Comparison of ENCODE assay signal across 28 mouse cellular contexts in genomic region chr11:80098444-80099056, GRCm38 (mm10).
"Had no signal": no experiment of that assay in that cellular context is flagged by ENCODE, and none has a peak within 500 bp of the region (broad histone marks: within the 10 kb centered on the region; RNA-seq: fewer than 3 reads in every experiment).

No protein-coding gene starts in this region.

- H3K4me2 ChIP-seq: heart, embryonic 12.5 days; hindbrain, embryonic 12.5 days; hindbrain, embryonic 14.5 days; intestine, embryonic 15.5 days; kidney, embryonic 15.5 days; limb, embryonic 12.5 days; liver, embryonic 11.5 days; liver, embryonic 13.5 days; liver, embryonic 15.5 days had no signal

- DNase-seq: gastrocnemius, postnatal 14 days; gastrocnemius, postnatal 36 days; heart, adult 2 months; heart, postnatal 10 days; heart, postnatal 4 days; kidney, adult 11 months; kidney, adult 2 months; kidney, adult 9 months; kidney, postnatal 14 days; kidney, postnatal 4 days; liver; liver, embryonic 13.5 days; liver, postnatal 0 days had no signal

- H3K27ac ChIP-seq: heart, adult 2 months; hindbrain, embryonic 10.5 days; hindbrain, embryonic 12.5 days; hindbrain, embryonic 14.5 days; intestine, embryonic 15.5 days; kidney, embryonic 15.5 days; kidney, postnatal 0 days; layer of hippocampus, adult 2 months; left cerebral cortex, adult 2 months; limb, embryonic 10.5 days; limb, embryonic 12.5 days; liver, embryonic 13.5 days; liver, embryonic 15.5 days had no signal

- H3K9me3 ChIP-seq: heart, embryonic 12.5 days; hindbrain, embryonic 10.5 days; hindbrain, embryonic 12.5 days; intestine, embryonic 15.5 days; kidney, embryonic 15.5 days; limb, embryonic 10.5 days; limb, embryonic 12.5 days; liver, embryonic 13.5 days; liver, embryonic 15.5 days had no signal

- H3K4me3 ChIP-seq: heart, adult 2 months; heart, embryonic 12.5 days; hindbrain, embryonic 10.5 days; hindbrain, embryonic 12.5 days; intestine, embryonic 15.5 days; kidney, embryonic 15.5 days; layer of hippocampus, adult 2 months; left cerebral cortex, adult 2 months; limb, embryonic 10.5 days; limb, embryonic 12.5 days; liver, embryonic 13.5 days; liver, embryonic 15.5 days had no signal

- H3K4me1 ChIP-seq: heart, embryonic 12.5 days; hindbrain, embryonic 10.5 days; hindbrain, embryonic 12.5 days; intestine, embryonic 15.5 days; kidney, embryonic 15.5 days; limb, embryonic 10.5 days; limb, embryonic 12.5 days had no signal

- H3K9ac ChIP-seq: heart, embryonic 12.5 days; hindbrain, embryonic 12.5 days; hindbrain, embryonic 14.5 days; intestine, embryonic 15.5 days; kidney, embryonic 15.5 days; limb, embryonic 12.5 days; liver, embryonic 13.5 days; liver, embryonic 15.5 days; liver, postnatal 0 days had no signal

- H3K27me3 ChIP-seq: heart, embryonic 12.5 days; hindbrain, embryonic 12.5 days; intestine, embryonic 15.5 days; kidney, embryonic 15.5 days; limb, embryonic 12.5 days; liver, embryonic 13.5 days; liver, embryonic 15.5 days had no signal

- ATAC-seq: hindbrain, embryonic 16.5 days; inflammation-experienced regulatory T-cells, adult 6 months; intestine, embryonic 15.5 days; liver, postnatal 0 days had no signal
